Mouse (Mus musculus) embryonic facial prominence, embryonic 10.5 days (tissue): ENCODE measurements at regions not wholly inside any gene's neighbourhood (a gene's known extent, or its start where the extent isn't known, plus 50 kb on each side); places are given as distances from the start of the nearest gene placed in this dataset.

ENCODE experiments used
- DNase-seq: peaks from one replicate; pipeline ENCODE4 v3.0.0-alpha.2; 2017; ENCODE audit warnings: low spot score
- H3K27ac ChIP-seq: fragments of 300-500 bp; sonication (generic); replicated peaks from 2 replicates; pipeline ENCODE4 v1.5.1; 2016; ENCODE audit warnings: mild to moderate bottlenecking
- H3K27me3 ChIP-seq: fragments of 300-500 bp; sonication (generic); replicated peaks from 2 replicates; pipeline ENCODE4 v1.6.1; 2016; ENCODE audit warnings: low read depth, mild to moderate bottlenecking; ENCODE audit not compliant: poor library complexity, severe bottlenecking
- H3K36me3 ChIP-seq: fragments of 300-500 bp; sonication (generic); replicated peaks from 2 replicates; pipeline ENCODE4 v1.6.1; 2016; ENCODE audit warnings: mild to moderate bottlenecking, moderate library complexity
- H3K4me1 ChIP-seq: fragments of 300-500 bp; sonication (generic); 2 replicates; pipeline ENCODE4 v1.6.1; 2016
- H3K4me3 ChIP-seq: fragments of 300-500 bp; sonication (generic); 2 replicates; pipeline ENCODE4 v1.5.1; 2016; ENCODE audit warnings: mild to moderate bottlenecking, moderate library complexity
- H3K9me3 ChIP-seq: fragments of 300-500 bp; sonication (generic); 2 replicates; pipeline ENCODE4 v1.6.1; 2016; ENCODE audit warnings: mild to moderate bottlenecking
- WGBS: fragments of 180-500 bp; shearing (Covaris S2); methylation state at CpG from one replicate; pipeline ENCODE4 v1.1.7; 2016; 5-methylcytosine and 5-hydroxymethylcytosine counted together

DNA sequence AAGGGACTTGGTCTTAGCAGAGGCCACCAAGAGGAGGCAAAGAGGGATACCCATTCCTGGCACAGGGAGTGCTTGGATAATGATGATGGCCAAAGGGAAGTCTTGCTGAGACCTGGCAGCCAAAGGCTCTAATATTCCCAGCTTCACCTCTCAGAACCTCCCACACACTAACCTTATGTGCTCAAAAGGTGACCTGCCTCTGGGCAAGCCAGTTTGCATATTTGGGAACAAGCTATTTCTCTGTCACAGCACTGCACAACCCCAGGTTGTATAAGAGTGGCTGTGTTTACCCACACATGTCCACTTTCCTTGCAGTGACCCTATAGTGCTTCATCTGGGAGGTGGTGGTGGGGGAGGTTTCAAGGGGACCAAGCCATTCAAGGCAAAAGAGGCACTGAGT, 76.9 kb upstream of the Plekhg1 start:
- Histone ChIP-seq H3K4me3 (no peak overlapping the region), H3K4me1 (no peaks in the 10 kb centered on the region), H3K27me3 (no peaks in the 10 kb centered on the region), H3K27ac (no peak overlapping the region), H3K9me3 (no peaks in the 10 kb centered on the region), H3K36me3 (no peaks in the 10 kb centered on the region)
- no peak for DNase-seq

GRCm38 (mm10) chr10:3684481-3684880, 55.7 kb upstream of the Plekhg1 start:
- Histone ChIP-seq H3K4me3 (no peak overlapping the region), H3K9me3 (no peaks in the 10 kb centered on the region), H3K36me3 (no peaks in the 10 kb centered on the region), H3K27me3 (no peaks in the 10 kb centered on the region), H3K4me1 (no peaks in the 10 kb centered on the region), H3K27ac (no peak overlapping the region)
- DNase-seq: no peak
- WGBS: 83% methylated on average over 2 of the region's 2 CpGs
